ENCODE assay signal across 12 mouse cellular contexts in genomic region chr11:88288400-88288799, GRCm38 (mm10). TPM values are rescaled to one million over a fixed set of nuclear protein-coding genes. Genes with fewer than 3 reads are reported as not detected.
DNase-seq lines count a peak whose midpoint lies in the region; ATAC-seq and TF ChIP-seq lines count a peak whose summit lies in the region.
"Had no signal": no experiment of that assay in that cellular context is flagged by ENCODE, and none has a peak within 500 bp of the region (broad histone marks: within the 10 kb centered on the region; RNA-seq: fewer than 3 reads in every experiment).

No protein-coding gene starts in this region.

- H3K4me1 ChIP-seq in heart, embryonic 12.5 days (replicated peaks) = peaks cover 41% of the 10 kb centered on the region
- H3K4me1 ChIP-seq in neural tube, embryonic 13.5 days (replicated peaks) = peaks cover 46% of the 10 kb centered on the region
- peaks cover 25% of the 10 kb centered on the region for H3K4me1 ChIP-seq in neural tube, embryonic 15.5 days
- peaks cover 11% of the 10 kb centered on the region for H3K4me1 ChIP-seq in hindbrain, embryonic 11.5 days (replicated peaks; ENCODE audit: control insufficient read depth, insufficient read depth, low read length)
- H3K4me1 ChIP-seq in stomach, postnatal 0 days (replicated peaks; ENCODE audit: control insufficient read depth, insufficient read depth) = no peaks in the 10 kb centered on the region
- H3K4me1 ChIP-seq: liver, embryonic 15.5 days had no signal

- TF ChIP-seq EP300 in stomach, postnatal 0 days (optimal IDR thresholded peaks at IDR 0.05) = no peak

- no peak for ATAC-seq in heart, embryonic 12.5 days (ENCODE audit: insufficient number of reproducible peaks, low FRiP score)
- ATAC-seq in neural tube, embryonic 13.5 days (ENCODE audit: low read depth) = peak; percentile 57; the same call in 1 of the 2 replicates
- ATAC-seq in neural tube, embryonic 15.5 days (ENCODE audit: low FRiP score) = no peak
- 0 out of 2 replicates have a peak, but pooled peaks have one; percentile 33 for ATAC-seq in hindbrain, embryonic 11.5 days (ENCODE audit: low FRiP score)
- no peak for ATAC-seq in stomach, postnatal 0 days (ENCODE audit: low FRiP score, low TSS enrichment)

- no peaks in the 10 kb centered on the region for H3K27me3 ChIP-seq in heart, embryonic 12.5 days (replicated peaks)
- no peaks in the 10 kb centered on the region for H3K27me3 ChIP-seq in neural tube, embryonic 13.5 days
- no peaks in the 10 kb centered on the region for H3K27me3 ChIP-seq in neural tube, embryonic 15.5 days (replicated peaks)
- no peaks in the 10 kb centered on the region for H3K27me3 ChIP-seq in hindbrain, embryonic 11.5 days (ENCODE audit: control insufficient read depth, insufficient read depth, low read length)
- H3K27me3 ChIP-seq in stomach, postnatal 0 days (ENCODE audit: control insufficient read depth, insufficient read depth, low read length) = no peaks in the 10 kb centered on the region

- peak overlapping the region; percentile 29; the same call in 1 of the 2 replicates for H3K9ac ChIP-seq in heart, embryonic 12.5 days
- peak overlapping the region; percentile 23 for H3K9ac ChIP-seq in neural tube, embryonic 13.5 days
- no peak overlapping the region for H3K9ac ChIP-seq in neural tube, embryonic 15.5 days (replicated peaks)
- H3K9ac ChIP-seq in hindbrain, embryonic 11.5 days (ENCODE audit: low read depth, low read length) = peak overlapping the region; percentile 1; the same call in 1 of the 2 replicates
- H3K9ac ChIP-seq in stomach, postnatal 0 days (ENCODE audit: low read length) = no peak overlapping the region
- H3K9ac ChIP-seq: liver, embryonic 15.5 days had no signal

- 39% methylated on average over 11 of the region's 11 CpGs for WGBS in heart, embryonic 12.5 days
- WGBS in neural tube, embryonic 13.5 days = 19% methylated on average over 11 of the region's 11 CpGs
- WGBS in neural tube, embryonic 15.5 days = 23% methylated on average over 11 of the region's 11 CpGs
- WGBS in hindbrain, embryonic 11.5 days = 35% methylated on average over 11 of the region's 11 CpGs
- WGBS in stomach, postnatal 0 days = 27% methylated on average over 11 of the region's 11 CpGs

- DNase-seq in heart, postnatal 36 days = no peak
- no peak for DNase-seq in hindbrain, embryonic 11.5 days (ENCODE audit: low spot score)
- peak; percentile 26 for DNase-seq in stomach, postnatal 0 days (ENCODE audit: low spot score)
- DNase-seq in adipocyte (ENCODE audit: low spot score) = no peak
- DNase-seq in frontal cortex, adult 2 months (ENCODE audit: extremely low spot score in 1 of 2, low spot score in 1 of 2) = no peak

- H3K36me3 ChIP-seq in heart, embryonic 12.5 days = no peaks in the 10 kb centered on the region
- H3K36me3 ChIP-seq in neural tube, embryonic 13.5 days = no peaks in the 10 kb centered on the region
- no peaks in the 10 kb centered on the region for H3K36me3 ChIP-seq in neural tube, embryonic 15.5 days
- no peaks in the 10 kb centered on the region for H3K36me3 ChIP-seq in hindbrain, embryonic 11.5 days (ENCODE audit: control insufficient read depth, insufficient read depth, low read length)
- H3K36me3 ChIP-seq in stomach, postnatal 0 days (ENCODE audit: control insufficient read depth, insufficient read depth, low read length) = no peaks in the 10 kb centered on the region
- H3K36me3 ChIP-seq: liver, embryonic 15.5 days had no signal

- H3K4me3 ChIP-seq in heart, embryonic 12.5 days = no peak overlapping the region
- H3K4me3 ChIP-seq in neural tube, embryonic 13.5 days = no peak overlapping the region
- H3K4me3 ChIP-seq in neural tube, embryonic 15.5 days (replicated peaks) = no peak overlapping the region
- no peak overlapping the region for H3K4me3 ChIP-seq in hindbrain, embryonic 11.5 days (ENCODE audit: low read depth, low read length)
- no peak overlapping the region for H3K4me3 ChIP-seq in stomach, postnatal 0 days (ENCODE audit: low read depth, low read length)
- H3K4me3 ChIP-seq: liver, embryonic 15.5 days had no signal

- H3K9me3 ChIP-seq in heart, embryonic 12.5 days (replicated peaks) = no peaks in the 10 kb centered on the region
- no peaks in the 10 kb centered on the region for H3K9me3 ChIP-seq in neural tube, embryonic 13.5 days
- H3K9me3 ChIP-seq in neural tube, embryonic 15.5 days (replicated peaks) = no peaks in the 10 kb centered on the region
- H3K9me3 ChIP-seq in hindbrain, embryonic 11.5 days (ENCODE audit: control insufficient read depth, low read length) = no peaks in the 10 kb centered on the region
- no peaks in the 10 kb centered on the region for H3K9me3 ChIP-seq in stomach, postnatal 0 days (ENCODE audit: control insufficient read depth, low read length)
- H3K9me3 ChIP-seq: liver, embryonic 15.5 days had no signal

- H3K4me2 ChIP-seq in heart, embryonic 12.5 days = no peak overlapping the region
- 0 out of 2 replicates have a peak overlapping the region, but pooled peaks have one; percentile 11 for H3K4me2 ChIP-seq in neural tube, embryonic 13.5 days
- H3K4me2 ChIP-seq in neural tube, embryonic 15.5 days = no peak overlapping the region
- no peak overlapping the region for H3K4me2 ChIP-seq in hindbrain, embryonic 11.5 days (replicated peaks; ENCODE audit: low read depth, low read length)
- no peak overlapping the region for H3K4me2 ChIP-seq in stomach, postnatal 0 days (replicated peaks; ENCODE audit: low read depth)
- H3K4me2 ChIP-seq: liver, embryonic 15.5 days had no signal

- intact Hi-C loops in heart, postnatal 36 days (cut with DNase I) = no loop called here

- no peak overlapping the region for H3K27ac ChIP-seq in heart, embryonic 12.5 days (ENCODE audit: poor library complexity, severe bottlenecking)
- peak overlapping the region; percentile 63 for H3K27ac ChIP-seq in neural tube, embryonic 13.5 days (replicated peaks)
- H3K27ac ChIP-seq in neural tube, embryonic 15.5 days (replicated peaks) = no peak overlapping the region; the same call in 1 of the 2 replicates
- H3K27ac ChIP-seq in hindbrain, embryonic 11.5 days (ENCODE audit: low read depth, low read length) = peak overlapping the region; percentile 68
- no peak overlapping the region for H3K27ac ChIP-seq in stomach, postnatal 0 days (replicated peaks)
- H3K27ac ChIP-seq: liver, embryonic 15.5 days had no signal

- TF ChIP-seq CTCF in stomach, postnatal 0 days (IDR thresholded peaks at IDR 0.05; ENCODE audit: low read depth) = no peak

RNA-seq across cellular contexts. Expression of gene Ccdc182, which starts 5.5 kb away (rescaled TPM):
- polyA plus RNA-seq in heart, embryonic 12.5 days (2016; fragmentation: Nextera tagmentation; extraction: Ambion mirVana) = 0.26 TPM in 1 of 2 replicates, not detected in the other
- not detected for total RNA-seq in heart, postnatal 36 days (2021)
- 3.1 and 4.1 TPM in 2 replicates for polyA plus RNA-seq in neural tube, embryonic 13.5 days (2015; fragmentation: Nextera tagmentation; extraction: Ambion mirVana)
- polyA plus RNA-seq in neural tube, embryonic 15.5 days (2015; fragmentation: Nextera tagmentation; extraction: Ambion mirVana) = 0.13 and 0.15 TPM in 2 replicates
- polyA plus RNA-seq in hindbrain, embryonic 11.5 days (2014; fragmentation: Nextera tagmentation; extraction: Ambion mirVana) = 9.8 and 10.0 TPM in 2 replicates
- not detected in 2 replicates for polyA plus RNA-seq in stomach, postnatal 0 days (2015; fragmentation: Nextera tagmentation; extraction: Ambion mirVana)
- not detected in 2 replicates for polyA plus RNA-seq in frontal cortex, adult 2 months (2012; rRNA removed)
- total RNA-seq: layer of hippocampus, postnatal 14 days had no signal
- polyA plus RNA-seq: cortical plate, adult 2 months; gonadal fat pad, adult 2 months; liver, embryonic 15.5 days had no signal

Comparison
In these comparisons a context has a peak if more than half of its experiments do, and no peak if none do; other contexts are left out.
1. ATAC-seq: peak in neural tube, embryonic 13.5 days (single experiment) and hindbrain, embryonic 11.5 days (single experiment); none in heart, embryonic 12.5 days (single experiment), neural tube, embryonic 15.5 days (single experiment) and stomach, postnatal 0 days (single experiment).
2. H3K27ac ChIP-seq: peak in neural tube, embryonic 13.5 days (single experiment) and hindbrain, embryonic 11.5 days (single experiment); none in heart, embryonic 12.5 days (single experiment), neural tube, embryonic 15.5 days (single experiment) and stomach, postnatal 0 days (single experiment).
3. H3K9ac ChIP-seq: peak in heart, embryonic 12.5 days (single experiment), neural tube, embryonic 13.5 days (single experiment) and hindbrain, embryonic 11.5 days (single experiment); none in neural tube, embryonic 15.5 days (single experiment) and stomach, postnatal 0 days (single experiment).